Mouse (Mus musculus) MEL (cell line): ENCODE measurements around the gene Spz1. TPM values are rescaled to one million over a fixed set of nuclear protein-coding genes. Genes with fewer than 3 reads are reported as not detected.

Experiments
- DNase-seq: peaks from one replicate; pipeline ENCODE4 v3.0.0; 2011; ENCODE audit warnings: low read depth, low spot score
- H3K27ac ChIP-seq: 2 replicates; pipeline ENCODE4 v1.5.1; 2012; ENCODE audit warnings: low read depth, mild to moderate bottlenecking, control low read depth, low read length, moderate library complexity; ENCODE audit not compliant: control insufficient read depth
- H3K27me3 ChIP-seq, 2 experiments: fragments of 150-350 bp in 1 of 2; sonication (generic) in 1 of 2; 2 replicates each; pipeline ENCODE4 v1.6.1; 2012; ENCODE audit warnings: low read length in 2 of 2, mild to moderate bottlenecking in 2 of 2, improper control_type of control experiment in 1 of 2, moderate library complexity in 1 of 2; ENCODE audit not compliant: insufficient read depth in 2 of 2, control insufficient read depth in 1 of 2
- H3K36me3 ChIP-seq, 2 experiments: 2 replicates each; pipeline ENCODE4 v1.6.1; 2012 to 2014; ENCODE audit warnings: low read length in 2 of 2, improper control_type of control experiment in 1 of 2, inconsistent platforms in 1 of 2, mild to moderate bottlenecking in 1 of 2; ENCODE audit not compliant: insufficient read depth in 2 of 2, control insufficient read depth in 1 of 2
- H3K4me1 ChIP-seq, 2 experiments: fragments of 150-350 bp in 1 of 2; sonication (generic) in 1 of 2; 2 replicates each; pipeline ENCODE4 v1.6.1; 2012; ENCODE audit warnings: low read length in 2 of 2, improper control_type of control experiment in 1 of 2, mild to moderate bottlenecking in 1 of 2; ENCODE audit not compliant: insufficient read depth in 2 of 2, control insufficient read depth in 1 of 2
- H3K4me3 ChIP-seq, 2 experiments: fragments of 150-350 bp in 1 of 2; sonication (generic) in 1 of 2; 2 replicates each; pipeline ENCODE4 v1.5.1; 2012; ENCODE audit warnings: low read depth in 2 of 2, low read length in 2 of 2, mild to moderate bottlenecking in 2 of 2, moderate library complexity in 2 of 2, control low read depth in 1 of 2, improper control_type of control experiment in 1 of 2; ENCODE audit not compliant: control insufficient read depth in 1 of 2, insufficient read depth in 1 of 2
- H3K79me2 ChIP-seq: 2 replicates; pipeline ENCODE4 v1.6.1; 2012; ENCODE audit warnings: mild to moderate bottlenecking, low read length, moderate library complexity; ENCODE audit not compliant: control insufficient read depth, poor library complexity, insufficient read depth
- H3K9ac ChIP-seq: 2 replicates; pipeline ENCODE4 v1.6.1; 2012; ENCODE audit warnings: low read depth, mild to moderate bottlenecking, control low read depth, low read length, moderate library complexity; ENCODE audit not compliant: control insufficient read depth, poor library complexity, severe bottlenecking
- H3K9me3 ChIP-seq: fragments of 150-350 bp; sonication (generic); replicated peaks from 2 replicates; pipeline ENCODE4 v1.6.1; 2012; ENCODE audit warnings: mild to moderate bottlenecking, low read length, improper control_type of control experiment, moderate library complexity; ENCODE audit not compliant: insufficient read depth
- CHD1 ChIP-seq: IDR thresholded peaks from 2 replicates; pipeline ENCODE4 v1.6.1; 2012; ENCODE audit warnings: low read depth, mild to moderate bottlenecking, inconsistent platforms, low read length, improper control_type of control experiment
- CHD2 ChIP-seq: IDR thresholded peaks from 2 replicates; pipeline ENCODE4 v1.6.1; 2011; ENCODE audit warnings: low read length, improper control_type of control experiment
- CTCF ChIP-seq, 3 experiments: IDR thresholded peaks in 2 of 3; conservative IDR thresholded peaks in 1 of 3; 2 replicates each; pipeline ENCODE4 v1.5.1; 2011 to 2012; ENCODE audit warnings: low read length in 3 of 3, low read depth in 2 of 3, mild to moderate bottlenecking in 2 of 3, improper control_type of control experiment in 1 of 3, inconsistent platforms in 1 of 3, mixed read lengths in 1 of 3, moderate library complexity in 1 of 3; ENCODE audit not compliant: control insufficient read depth in 1 of 3, insufficient read depth in 1 of 3, poor library complexity in 1 of 3, severe bottlenecking in 1 of 3
- EP300 ChIP-seq, 2 experiments: IDR thresholded peaks; 2 replicates each; pipeline ENCODE4 v1.6.1; 2011; ENCODE audit warnings: improper control_type of control experiment in 2 of 2, low read length in 2 of 2, low read depth in 1 of 2, mild to moderate bottlenecking in 1 of 2
- GABPA ChIP-seq: IDR thresholded peaks from 2 replicates; pipeline ENCODE4 v1.6.1; 2012; ENCODE audit warnings: low read depth, mild to moderate bottlenecking, inconsistent platforms, low read length, improper control_type of control experiment, moderate library complexity
- GATA1 ChIP-seq: IDR thresholded peaks from 2 replicates; pipeline ENCODE4 v1.6.1; 2011; ENCODE audit warnings: low read depth, low read length, improper control_type of control experiment
- HCFC1 ChIP-seq: IDR thresholded peaks from 2 replicates; pipeline ENCODE4 v1.6.1; 2012; ENCODE audit warnings: low read depth, mild to moderate bottlenecking, inconsistent platforms, low read length, improper control_type of control experiment, moderate library complexity
- JUND ChIP-seq: IDR thresholded peaks from 2 replicates; pipeline ENCODE4 v1.6.1; 2011; ENCODE audit warnings: low read depth, mild to moderate bottlenecking, improper control_type of control experiment, low read length
- KAT2A ChIP-seq: conservative IDR thresholded peaks from 2 replicates; pipeline ENCODE4 v1.6.1; 2012; ENCODE audit warnings: low read depth, low read length, improper control_type of control experiment, inconsistent platforms
- MAFK ChIP-seq: IDR thresholded peaks from 2 replicates; pipeline ENCODE4 v1.6.1; 2011; ENCODE audit warnings: low read depth, mild to moderate bottlenecking, low read length, improper control_type of control experiment, borderline replicate concordance
- MAX ChIP-seq: IDR thresholded peaks from 2 replicates; pipeline ENCODE4 v1.6.1; 2011; ENCODE audit warnings: low read length, improper control_type of control experiment
- MXI1 ChIP-seq: IDR thresholded peaks from 2 replicates; pipeline ENCODE4 v1.6.1; 2011; ENCODE audit warnings: mild to moderate bottlenecking, low read depth, low read length, improper control_type of control experiment
- MYB ChIP-seq: IDR thresholded peaks from 2 replicates; pipeline ENCODE4 v1.6.1; 2011; ENCODE audit warnings: mild to moderate bottlenecking, low read depth, low read length, improper control_type of control experiment
- NRF1 ChIP-seq: IDR thresholded peaks from 2 replicates; pipeline ENCODE4 v1.6.1; 2014; ENCODE audit warnings: low read depth, mild to moderate bottlenecking, inconsistent platforms, low read length, improper control_type of control experiment, moderate library complexity; ENCODE audit not compliant: poor library complexity, insufficient read depth, severe bottlenecking
- POLR2AphosphoS5 ChIP-seq: IDR thresholded peaks from 2 replicates; pipeline ENCODE4 v1.6.1; 2012; ENCODE audit warnings: low read depth, borderline replicate concordance, mild to moderate bottlenecking, inconsistent platforms, low read length, moderate library complexity, mixed read lengths
- RAD21 ChIP-seq: IDR thresholded peaks from 2 replicates; pipeline ENCODE4 v1.6.1; 2011; ENCODE audit warnings: mild to moderate bottlenecking, low read depth, low read length, improper control_type of control experiment
- RCOR1 ChIP-seq: IDR thresholded peaks from 2 replicates; pipeline ENCODE4 v1.6.1; 2012; ENCODE audit warnings: low read depth, mild to moderate bottlenecking, inconsistent platforms, low read length, improper control_type of control experiment
- SIN3A ChIP-seq: IDR thresholded peaks from 2 replicates; pipeline ENCODE4 v1.6.1; 2012; ENCODE audit warnings: low read length, improper control_type of control experiment, inconsistent platforms
- SMC3 ChIP-seq: IDR thresholded peaks from 2 replicates; pipeline ENCODE4 v1.6.1; 2011; ENCODE audit warnings: low read depth, low read length, improper control_type of control experiment
- ZC3H11A ChIP-seq: IDR thresholded peaks from 2 replicates; pipeline ENCODE4 v1.6.1; 2012; ENCODE audit warnings: low read depth, mild to moderate bottlenecking, inconsistent platforms, low read length, improper control_type of control experiment
- ZNF384 ChIP-seq: IDR thresholded peaks from 2 replicates; pipeline ENCODE4 v1.6.1; 2012; ENCODE audit warnings: low read depth, mild to moderate bottlenecking, inconsistent platforms, low read length, improper control_type of control experiment
- polyA plus RNA-seq, 2 experiments: library from polyadenylated mRNA; stranded (reverse) in 1 of 2; unstranded in 1 of 2; fragments of >175 nt in 1 of 2; fragments of >200 nt in 1 of 2; gene quantifications; 2 replicates each; pipeline versions ENCODE4 v1.2.1 to v1.2.4; 2012; ENCODE audit warnings: low replicate concordance in 2 of 2, low read depth in 1 of 2; ENCODE audit not compliant: insufficient read length in 2 of 2, insufficient read depth in 1 of 2, missing spikeins in 1 of 2
- total RNA-seq: library from RNA; depleted of rRNA; stranded (reverse); fragments of 300-350 nt; gene quantifications from 2 replicates; pipeline ENCODE4 v1.2.3, GENCODE M21; 2012; rRNA removed

Spz1 gene
- total RNA-seq (not detected in 2 replicates), polyA plus RNA-seq (not detected)

DNA sequence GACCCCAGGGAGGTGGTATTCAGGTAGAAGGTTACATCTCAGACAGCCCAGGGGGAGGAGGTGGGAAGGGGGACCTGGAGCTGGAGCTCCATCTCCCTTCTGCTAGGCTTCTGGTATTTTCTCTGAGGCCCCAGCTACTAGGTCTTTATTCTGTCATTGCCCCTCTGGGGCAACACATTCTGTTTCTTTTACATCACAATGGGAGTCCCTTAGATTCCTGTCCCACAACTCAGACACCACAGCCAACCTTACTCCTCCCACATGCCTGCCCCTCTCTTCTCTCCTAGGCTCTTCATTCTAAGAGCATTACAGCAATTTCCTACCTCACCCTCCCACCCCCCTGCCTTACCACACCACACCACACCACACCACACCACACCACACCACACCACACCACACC is at the start of gene Spz1:
TSS of gene Spz1 (minus strand) at position 101 of the 400 bp plus-strand sequence.
- Histone ChIP-seq H3K9me3 (no peaks in the 10 kb centered on the region), H3K27me3 (peaks cover 0 to 5% of the 10 kb centered on the region in 2 experiments; a peak in 3 of 4 replicates), H3K27ac (no peak within 1 kb of the TSS), H3K36me3 (peaks cover 0 to 2% of the 10 kb centered on the region in 2 experiments; a peak in 2 of 4 replicates), H3K9ac (no peak within 1 kb of the TSS), H3K4me3 (no peak within 1 kb of the TSS), H3K79me2 (no peaks in the 10 kb centered on the region)
- TF ChIP-seq ZNF384 (no peak), SIN3A (no peak), MAFK (no peak), NRF1 (no peak), SMC3 (no peak), GABPA (no peak), GATA1 (no peak)
- TF ChIP-seq, all 39 proteins: peak for 0
- H3K4me1 ChIP-seq = peaks cover 0 to 8% of the 10 kb centered on the region in 2 experiments; a peak in 1 of 4 replicates
- no peak for DNase-seq

DNA sequence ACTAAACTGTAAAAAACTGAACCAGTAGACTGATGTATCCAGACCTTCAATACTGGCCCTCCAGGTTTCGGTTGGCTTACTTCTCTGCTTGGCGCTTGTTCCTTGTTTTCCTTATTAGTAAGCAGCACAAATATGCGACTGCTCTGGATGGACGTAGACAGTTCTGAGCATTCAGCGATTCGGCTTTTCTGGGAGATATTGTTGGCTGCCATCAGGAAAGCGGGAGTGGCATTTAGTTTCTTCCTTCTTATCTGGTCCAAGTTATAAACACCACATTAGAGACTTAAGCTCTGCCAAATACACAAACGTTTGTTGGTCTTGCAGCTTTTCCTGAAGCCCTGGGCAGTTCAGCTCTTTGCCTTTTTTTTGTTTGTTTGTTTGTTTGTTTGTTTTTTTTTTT is 40.5 kb upstream of the Spz1 start:
- no peak for TF ChIP-seq MYB
- no peak for TF ChIP-seq ZC3H11A
- TF ChIP-seq EP300 (IDR thresholded peaks at IDR 0.05; ENCODE audit: low read depth in 1 of 2, low read length in 2 of 2) = no peak
- no peak for TF ChIP-seq CTCF (IDR thresholded peaks at IDR 0.05 in 2 of 3, conservative IDR thresholded peaks at IDR 0.05 in 1 of 3; ENCODE audit: control insufficient read depth in 1 of 3, insufficient read depth in 1 of 3, low read depth in 2 of 3, low read length in 3 of 3, poor library complexity in 1 of 3, severe bottlenecking in 1 of 3)
- TF ChIP-seq SMC3 = no peak
- no peak for TF ChIP-seq MAFK
- no peak for TF ChIP-seq JUND
- TF ChIP-seq CHD1 = no peak
- no peak for TF ChIP-seq GABPA
- no peak for TF ChIP-seq MXI1
- TF ChIP-seq NRF1 = no peak
- TF ChIP-seq RCOR1 = no peak
- TF ChIP-seq POLR2AphosphoS5 = no peak
- TF ChIP-seq RAD21 = no peak
- no peak for TF ChIP-seq MAX
- no peak for TF ChIP-seq CHD2
- no peak for TF ChIP-seq KAT2A
- TF ChIP-seq HCFC1 = no peak
- TF ChIP-seq, all 39 proteins: peak for 0
- peaks cover 0 to 10% of the 10 kb centered on the region in 2 experiments; a peak in 3 of 4 replicates for H3K4me1 ChIP-seq

More for the DNA sequence above, 40.5 kb upstream of the Spz1 start:
- no peaks in the 10 kb centered on the region for H3K79me2 ChIP-seq
- H3K27me3 ChIP-seq = no peaks in the 10 kb centered on the region
- no peak overlapping the region for H3K27ac ChIP-seq
- no peak overlapping the region for H3K9ac ChIP-seq
- DNase-seq = no peak
- no peak overlapping the region for H3K4me3 ChIP-seq
- no peaks in the 10 kb centered on the region for H3K9me3 ChIP-seq
- H3K36me3 ChIP-seq = peaks cover 0 to 5% of the 10 kb centered on the region in 2 experiments; a peak in 2 of 4 replicates
